Comparison of ENCODE assay signal across 44 mouse cellular contexts in genomic region chrX:139796037-139796436, GRCm38 (mm10). TPM values are rescaled to one million over a fixed set of nuclear protein-coding genes. Genes with fewer than 3 reads are reported as not detected.
"Had no signal": no experiment of that assay in that cellular context is flagged by ENCODE, and none has a peak within 500 bp of the region (broad histone marks: within the 10 kb centered on the region; RNA-seq: fewer than 3 reads in every experiment).

No protein-coding gene starts in this region.

- H3K4me2 ChIP-seq: limb, embryonic 12.5 days; limb, embryonic 13.5 days; limb, embryonic 15.5 days; liver, embryonic 11.5 days; liver, embryonic 12.5 days; liver, embryonic 13.5 days; liver, embryonic 15.5 days; lung, embryonic 14.5 days; lung, embryonic 15.5 days; midbrain, embryonic 11.5 days; midbrain, embryonic 12.5 days; midbrain, embryonic 13.5 days; midbrain, embryonic 15.5 days; neural tube, embryonic 12.5 days; neural tube, embryonic 13.5 days had no signal

- H3K9me3 ChIP-seq: limb, embryonic 10.5 days; limb, embryonic 12.5 days; limb, embryonic 13.5 days; limb, embryonic 15.5 days; liver, embryonic 12.5 days; liver, embryonic 13.5 days; liver, embryonic 15.5 days; lung, embryonic 15.5 days; midbrain, embryonic 12.5 days; midbrain, embryonic 13.5 days; midbrain, embryonic 15.5 days; neural tube, embryonic 12.5 days; neural tube, embryonic 13.5 days had no signal

- DNase-seq: left cerebral cortex, postnatal 4 days; liver; liver, embryonic 13.5 days; liver, postnatal 0 days; lung, adult 18-20 months; lung, adult 2 months; lung, embryonic 14.5 days; lung, postnatal 10 days; lung, postnatal 14 days; lung, postnatal 36 days; lung, postnatal 4 days had no signal

- H3K27me3 ChIP-seq: liver, embryonic 13.5 days; liver, embryonic 15.5 days; lung, embryonic 15.5 days had no signal

- H3K9ac ChIP-seq: limb, embryonic 12.5 days; limb, embryonic 13.5 days; limb, embryonic 15.5 days; liver, embryonic 12.5 days; liver, embryonic 13.5 days; liver, embryonic 14.5 days; liver, embryonic 15.5 days; liver, postnatal 0 days; lung, embryonic 14.5 days; lung, embryonic 15.5 days; midbrain, embryonic 12.5 days; midbrain, embryonic 13.5 days; midbrain, embryonic 15.5 days; neural tube, embryonic 12.5 days; neural tube, embryonic 13.5 days had no signal

- H3K36me3 ChIP-seq: limb, embryonic 10.5 days; limb, embryonic 12.5 days; limb, embryonic 13.5 days; limb, embryonic 15.5 days; liver, embryonic 12.5 days; liver, embryonic 13.5 days; liver, embryonic 15.5 days; lung, embryonic 15.5 days; midbrain, embryonic 12.5 days; midbrain, embryonic 13.5 days; midbrain, embryonic 15.5 days; neural tube, embryonic 12.5 days; neural tube, embryonic 13.5 days had no signal

- H3K4me3 ChIP-seq: limb, embryonic 10.5 days; limb, embryonic 12.5 days; limb, embryonic 13.5 days; limb, embryonic 15.5 days; liver, embryonic 12.5 days; liver, embryonic 13.5 days; liver, embryonic 15.5 days; lung, embryonic 15.5 days; megakaryocyte, embryonic 14.5 days; midbrain, embryonic 12.5 days; midbrain, embryonic 13.5 days; midbrain, embryonic 15.5 days; myocyte; neural tube, embryonic 12.5 days; neural tube, embryonic 13.5 days had no signal

- ATAC-seq: liver, embryonic 12.5 days; liver, postnatal 0 days; lung, postnatal 0 days; midbrain, embryonic 13.5 days; midbrain, embryonic 15.5 days; midbrain, embryonic 16.5 days had no signal

- H3K27ac ChIP-seq: limb, embryonic 10.5 days; limb, embryonic 12.5 days; limb, embryonic 13.5 days; limb, embryonic 15.5 days; liver, embryonic 12.5 days; liver, embryonic 13.5 days; liver, embryonic 14.5 days; liver, embryonic 15.5 days; lung, embryonic 15.5 days; macrophage; midbrain, embryonic 12.5 days; midbrain, embryonic 13.5 days; midbrain, embryonic 15.5 days; neural tube, embryonic 12.5 days; neural tube, embryonic 13.5 days had no signal

- H3K4me1 ChIP-seq: limb, embryonic 10.5 days; limb, embryonic 12.5 days; limb, embryonic 13.5 days; limb, embryonic 15.5 days; liver, embryonic 12.5 days; liver, embryonic 13.5 days; liver, embryonic 15.5 days; lung, embryonic 15.5 days; megakaryocyte, embryonic 14.5 days; midbrain, embryonic 12.5 days; midbrain, embryonic 13.5 days; midbrain, embryonic 15.5 days; neural tube, embryonic 12.5 days; neural tube, embryonic 13.5 days had no signal

RNA-seq across cellular contexts. Expression of gene Cldn2, which starts 4.6 kb away (rescaled TPM):
- total RNA-seq: megakaryocyte, adult 5-6 weeks; monocyte, adult 5-6 weeks had no signal
- polyA plus RNA-seq: limb, embryonic 10.5 days; limb, embryonic 11.5 days; limb, embryonic 12.5 days; lung, embryonic 14.5 days; macrophage had no signal

RNA-seq across cellular contexts. Expression of gene Ripply1, which starts 13.9 kb away (rescaled TPM):
- total RNA-seq: left cerebral cortex, adult 8-10 months; left cerebral cortex, postnatal 10 days; left cerebral cortex, postnatal 14 days; left cerebral cortex, postnatal 25 days; left cerebral cortex, postnatal 36 days; left cerebral cortex, postnatal 4 days; megakaryocyte, adult 5-6 weeks; midbrain, postnatal 0 days; monocyte, adult 5-6 weeks had no signal
- polyA plus RNA-seq: limb, embryonic 10.5 days; limb, embryonic 11.5 days; limb, embryonic 12.5 days; liver, embryonic 11.5 days; liver, embryonic 12.5 days; liver, embryonic 13.5 days; liver, embryonic 15.5 days; liver, embryonic 16.5 days; liver, postnatal 0 days; lung, embryonic 14.5 days; lung, embryonic 15.5 days; lung, embryonic 16.5 days; lung, postnatal 0 days; macrophage; midbrain, embryonic 14.5 days; midbrain, embryonic 15.5 days; midbrain, postnatal 0 days; neural tube, embryonic 11.5 days; neural tube, embryonic 12.5 days; neural tube, embryonic 13.5 days had no signal
